ENCODE assay signal across 19 mouse cellular contexts in the genomic region with DNA sequence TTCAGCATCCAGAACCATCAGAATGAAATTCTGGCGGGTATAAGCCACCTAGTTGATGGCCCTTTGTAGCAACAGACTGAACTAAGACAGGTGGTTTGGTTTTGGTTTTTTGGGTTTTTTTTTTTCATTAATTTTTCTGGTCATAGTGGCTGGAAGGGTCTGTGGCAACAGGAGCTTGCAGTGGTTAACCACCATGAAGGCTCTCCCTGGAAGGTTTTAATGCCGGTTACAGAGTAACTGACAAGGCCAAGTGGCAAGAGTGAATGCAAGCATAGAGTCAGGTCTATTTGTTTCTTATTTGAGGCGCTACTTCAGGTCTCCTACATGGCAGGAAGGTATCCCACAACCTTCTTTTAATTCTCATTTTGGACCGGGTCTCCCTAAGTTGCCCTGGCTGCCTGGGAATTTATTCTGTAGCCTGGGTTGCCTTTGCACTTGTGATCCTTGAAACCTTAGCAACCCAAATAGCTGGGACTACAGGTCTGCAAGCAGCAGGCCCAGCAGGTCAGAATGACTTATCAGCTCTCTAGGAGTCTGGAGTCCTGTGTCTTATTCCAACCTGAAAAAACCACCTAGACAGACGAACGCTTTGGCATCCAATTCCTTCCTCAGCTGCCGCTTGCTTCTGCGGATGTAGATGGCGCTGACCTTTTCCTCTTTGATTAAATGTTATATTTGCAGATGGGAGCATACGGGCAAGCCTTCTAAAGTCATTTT. TPM values are rescaled to one million over a fixed set of nuclear protein-coding genes. Genes with fewer than 3 reads are reported as not detected.
DNase-seq lines count a peak whose midpoint lies in the region; ATAC-seq lines count a peak whose summit lies in the region.
"Had no signal": no experiment of that assay in that cellular context is flagged by ENCODE, and none has a peak within 500 bp of the region (broad histone marks: within the 10 kb centered on the region; RNA-seq: fewer than 3 reads in every experiment).

No protein-coding gene starts in this region.

- H3K27ac ChIP-seq in liver, embryonic 13.5 days, result peak overlapping the region; percentile 31; the same call in 1 of the 2 replicates
- no peak overlapping the region for H3K27ac ChIP-seq in liver, embryonic 11.5 days (ENCODE audit: low read depth, low read length)
- H3K27ac ChIP-seq: embryonic facial prominence, embryonic 13.5 days; forebrain, embryonic 13.5 days; gastrocnemius, adult 2 months had no signal

- no peaks in the 10 kb centered on the region for H3K36me3 ChIP-seq in liver, embryonic 13.5 days
- H3K36me3 ChIP-seq in liver, embryonic 11.5 days (ENCODE audit: control insufficient read depth, insufficient read depth, low read length), result no peaks in the 10 kb centered on the region
- H3K36me3 ChIP-seq: embryonic facial prominence, embryonic 13.5 days had no signal

- H3K9ac ChIP-seq in liver, embryonic 13.5 days, result no peak overlapping the region
- H3K9ac ChIP-seq in liver, embryonic 11.5 days (ENCODE audit: low read depth, low read length), result no peak overlapping the region
- H3K9ac ChIP-seq: embryonic facial prominence, embryonic 13.5 days; forebrain, embryonic 13.5 days; forebrain, postnatal 0 days had no signal

- H3K9me3 ChIP-seq in liver, embryonic 13.5 days (replicated peaks), result no peaks in the 10 kb centered on the region
- no peaks in the 10 kb centered on the region for H3K9me3 ChIP-seq in liver, embryonic 11.5 days (ENCODE audit: control insufficient read depth, low read length)
- H3K9me3 ChIP-seq: embryonic facial prominence, embryonic 13.5 days; forebrain, embryonic 13.5 days had no signal

- ATAC-seq in liver, embryonic 13.5 days (ENCODE audit: low read depth), result no peak
- no peak for ATAC-seq in liver, embryonic 11.5 days (replicated peaks; ENCODE audit: low FRiP score)
- peak; percentile 68 for ATAC-seq in granulocyte monocyte progenitor cell, adult 5-6 weeks (replicated peaks; ENCODE audit: poor library complexity, severe bottlenecking)
- ATAC-seq: forebrain, embryonic 13.5 days; forebrain, postnatal 0 days; hindbrain, embryonic 16.5 days; inflammation-experienced regulatory T-cells, adult 6 months; intestine, postnatal 0 days had no signal

- no peak overlapping the region for H3K4me3 ChIP-seq in liver, embryonic 13.5 days (replicated peaks)
- no peak overlapping the region for H3K4me3 ChIP-seq in liver, embryonic 11.5 days (ENCODE audit: low read depth, low read length)
- H3K4me3 ChIP-seq: embryonic facial prominence, embryonic 13.5 days; forebrain, embryonic 13.5 days; gastrocnemius, adult 2 months had no signal

- H3K27me3 ChIP-seq in liver, embryonic 13.5 days, result no peaks in the 10 kb centered on the region
- H3K27me3 ChIP-seq in liver, embryonic 11.5 days (replicated peaks; ENCODE audit: control insufficient read depth, insufficient read depth, low read length), result no peaks in the 10 kb centered on the region
- H3K27me3 ChIP-seq: embryonic facial prominence, embryonic 13.5 days; forebrain, embryonic 13.5 days had no signal

- H3K4me1 ChIP-seq in liver, embryonic 13.5 days (replicated peaks), result peaks cover 83% of the 10 kb centered on the region
- H3K4me1 ChIP-seq in liver, embryonic 11.5 days (replicated peaks; ENCODE audit: control insufficient read depth, insufficient read depth, low read length), result peaks cover 18% of the 10 kb centered on the region
- H3K4me1 ChIP-seq: forebrain, embryonic 13.5 days had no signal

- no peak overlapping the region for H3K4me2 ChIP-seq in liver, embryonic 13.5 days
- no peak overlapping the region for H3K4me2 ChIP-seq in liver, embryonic 11.5 days
- H3K4me2 ChIP-seq: embryonic facial prominence, embryonic 13.5 days; forebrain, embryonic 13.5 days had no signal

- DNase-seq in heart, adult 11 months, result peak; percentile 42
- no peak for DNase-seq in heart, postnatal 4 days
- DNase-seq in liver, embryonic 13.5 days, result no peak
- DNase-seq in liver, embryonic 11.5 days (ENCODE audit: low spot score), result no peak
- no peak for DNase-seq in testis, postnatal 14 days (ENCODE audit: low spot score)
- DNase-seq in T-cell, adult 2 months (ENCODE audit: low spot score), result no peak
- DNase-seq: adrenal gland, postnatal 10 days; cerebellum, postnatal 14 days; forebrain, postnatal 0 days; gastrocnemius, adult 2 months; gastrocnemius, postnatal 36 days; heart, postnatal 14 days; kidney, adult 8-10 months had no signal

- WGBS in liver, embryonic 13.5 days (ENCODE audit: insufficient replicate concordance), result 83% methylated on average over 10 of the region's 10 CpGs
- WGBS in liver, embryonic 11.5 days, result 87% methylated on average over 10 of the region's 10 CpGs

RNA-seq across cellular contexts. Expression of gene Pip5k1b, which starts 14.6 kb away (rescaled TPM):
- 10 to 100 TPM; 29.9 to 31.2 TPM for total RNA-seq in heart, postnatal 4 days (2021)
- polyA plus RNA-seq in liver, embryonic 13.5 days (2015; fragmentation: Nextera tagmentation; extraction: Ambion mirVana), result 8.5 and 10.2 TPM in 2 replicates
- 5.6 and 7.1 TPM in 2 replicates for polyA plus RNA-seq in liver, embryonic 11.5 days (2014; fragmentation: Nextera tagmentation; extraction: Ambion mirVana)
- 14.2 and 19.9 TPM in 2 replicates for total RNA-seq in granulocyte monocyte progenitor cell, adult 5-6 weeks (2014; fragmentation: Nextera tagmentation)
- total RNA-seq in granulocyte monocyte progenitor cell, adult 5-6 weeks (2017), result 7.5 and 9.7 TPM in 2 replicates
